Mouse (Mus musculus): ENCODE results near the gene Nrxn1. TPM values are rescaled to one million over a fixed set of nuclear protein-coding genes. Genes with fewer than 3 reads are reported as not detected.
A peak's percentile ranks its signal among the peaks of the same experiment; 100 is the strongest.

Nrxn1 gene
- total and polyA plus RNA-seq, 3 experiments: not detected

GRCm38 (mm10) chr17:90196772-90197171, 896.1 kb downstream of the Nrxn1 start:
- no peaks in the 10 kb centered on the region for H3K27me3 ChIP-seq (ENCODE audit: control insufficient read depth in 1 of 2, insufficient read depth in 2 of 2, low read length in 2 of 2)
- no peak overlapping the region for H3K27ac ChIP-seq (ENCODE audit: control insufficient read depth, low read depth, low read length)
- TF ChIP-seq RCOR1 (IDR thresholded peaks at IDR 0.05; ENCODE audit: low read depth, low read length) (no peak), MYC (IDR thresholded peaks at IDR 0.05; ENCODE audit: low read depth, low read length) (no peak), RAD21 (IDR thresholded peaks at IDR 0.05; ENCODE audit: low read depth, low read length) (no peak), SMC3 (IDR thresholded peaks at IDR 0.05; ENCODE audit: low read depth, low read length) (no peak), TAL1 (IDR thresholded peaks at IDR 0.05; ENCODE audit: low read length) (no peak), SIN3A (IDR thresholded peaks at IDR 0.05; ENCODE audit: low read length) (no peak), NRF1 (IDR thresholded peaks at IDR 0.05; ENCODE audit: insufficient read depth, low read depth, low read length, poor library complexity, severe bottlenecking) (no peak), MEF2A (IDR thresholded peaks at IDR 0.05; ENCODE audit: extremely low read depth, insufficient replicate concordance, low read depth, low read length, poor library complexity, severe bottlenecking) (no peak), POLR2A (IDR thresholded peaks at IDR 0.05; ENCODE audit: control insufficient read depth in 1 of 2, insufficient read depth in 1 of 2, low read depth in 1 of 2, low read length in 2 of 2, poor library complexity in 1 of 2) (no peak), NELFE (IDR thresholded peaks at IDR 0.05; ENCODE audit: low read depth, low read length) (no peak), CHD1 (IDR thresholded peaks at IDR 0.05; ENCODE audit: low read depth, low read length) (no peak), TBP (IDR thresholded peaks at IDR 0.05; ENCODE audit: low read depth, low read length) (no peak)

GRCm38 (mm10) chr17:90141602-90142001, 951.3 kb downstream of the Nrxn1 start:
- Histone ChIP-seq H3K36me3 (ENCODE audit: control insufficient read depth in 1 of 2, insufficient read depth in 2 of 2, low read length in 2 of 2) (no peaks in the 10 kb centered on the region), H3K4me3 (ENCODE audit: control insufficient read depth in 1 of 2, insufficient read depth in 1 of 2, low read depth in 2 of 2, low read length in 2 of 2) (no peak overlapping the region), H3K9ac (ENCODE audit: control insufficient read depth, low read depth, low read length, poor library complexity, severe bottlenecking) (no peak overlapping the region), H3K27me3 (ENCODE audit: control insufficient read depth in 1 of 2, insufficient read depth in 2 of 2, low read length in 2 of 2) (no peaks in the 10 kb centered on the region), H3K9me3 (replicated peaks; ENCODE audit: insufficient read depth, low read length) (no peaks in the 10 kb centered on the region), H3K79me2 (ENCODE audit: control insufficient read depth, insufficient read depth, low read length, poor library complexity) (no peaks in the 10 kb centered on the region), H3K4me1 (ENCODE audit: control insufficient read depth in 1 of 2, insufficient read depth in 2 of 2, low read length in 2 of 2) (no peaks in the 10 kb centered on the region), H3K27ac (ENCODE audit: control insufficient read depth, low read depth, low read length) (no peak overlapping the region)
- peak; percentile 36 for TF ChIP-seq SMC3 (IDR thresholded peaks at IDR 0.05; ENCODE audit: low read depth, low read length)
- no peak for TF ChIP-seq ZKSCAN1 (IDR thresholded peaks at IDR 0.05; ENCODE audit: low read depth, low read length)
- TF ChIP-seq MAZ (IDR thresholded peaks at IDR 0.05; ENCODE audit: low read depth, low read length): no peak
- peak; percentile 5 for TF ChIP-seq RAD21 (IDR thresholded peaks at IDR 0.05; ENCODE audit: low read depth, low read length)
- TF ChIP-seq ZC3H11A (IDR thresholded peaks at IDR 0.05; ENCODE audit: low read depth, low read length): 0 out of 2 replicates have a peak, but pooled peaks have one; percentile 6
- no peak for TF ChIP-seq MAFK (IDR thresholded peaks at IDR 0.05; ENCODE audit: borderline replicate concordance, low read depth, low read length)
- TF ChIP-seq CHD1 (IDR thresholded peaks at IDR 0.05; ENCODE audit: low read depth, low read length): no peak
- no peak for TF ChIP-seq EP300 (IDR thresholded peaks at IDR 0.05; ENCODE audit: low read depth in 1 of 2, low read length in 2 of 2)
- no peak for TF ChIP-seq E2F4 (IDR thresholded peaks at IDR 0.05; ENCODE audit: borderline replicate concordance, low read depth, low read length)
- TF ChIP-seq CTCF (IDR thresholded peaks at IDR 0.05 in 2 of 3, conservative IDR thresholded peaks at IDR 0.05 in 1 of 3; ENCODE audit: control insufficient read depth in 1 of 3, insufficient read depth in 1 of 3, low read depth in 2 of 3, low read length in 3 of 3, poor library complexity in 1 of 3, severe bottlenecking in 1 of 3): peak; percentile 13 to 24 (median 13); a peak in 3 of 6 replicates
- TF ChIP-seq MEF2A (IDR thresholded peaks at IDR 0.05; ENCODE audit: extremely low read depth, insufficient replicate concordance, low read depth, low read length, poor library complexity, severe bottlenecking): no peak
- DNase-seq (ENCODE audit: low read depth, low spot score): peak; percentile 9

More at GRCm38 (mm10) chr17:90196772-90197171, 896.1 kb downstream of the Nrxn1 start:
- no peaks in the 10 kb centered on the region for H3K4me1 ChIP-seq (ENCODE audit: control insufficient read depth in 1 of 2, insufficient read depth in 2 of 2, low read length in 2 of 2)
- H3K36me3 ChIP-seq (ENCODE audit: control insufficient read depth in 1 of 2, insufficient read depth in 2 of 2, low read length in 2 of 2): no peaks in the 10 kb centered on the region
- H3K9me3 ChIP-seq (replicated peaks; ENCODE audit: insufficient read depth, low read length): no peaks in the 10 kb centered on the region
- no peak overlapping the region for H3K4me3 ChIP-seq (ENCODE audit: control insufficient read depth in 1 of 2, insufficient read depth in 1 of 2, low read depth in 2 of 2, low read length in 2 of 2)
- H3K9ac ChIP-seq (ENCODE audit: control insufficient read depth, low read depth, low read length, poor library complexity, severe bottlenecking): no peak overlapping the region
- no peaks in the 10 kb centered on the region for H3K79me2 ChIP-seq (ENCODE audit: control insufficient read depth, insufficient read depth, low read length, poor library complexity)
- no peak for DNase-seq (ENCODE audit: low read depth, low spot score)

Data from MEL (cell line).